Mouse (Mus musculus): ENCODE data around the gene Zxdc.

The Zxdc gene

DNA sequence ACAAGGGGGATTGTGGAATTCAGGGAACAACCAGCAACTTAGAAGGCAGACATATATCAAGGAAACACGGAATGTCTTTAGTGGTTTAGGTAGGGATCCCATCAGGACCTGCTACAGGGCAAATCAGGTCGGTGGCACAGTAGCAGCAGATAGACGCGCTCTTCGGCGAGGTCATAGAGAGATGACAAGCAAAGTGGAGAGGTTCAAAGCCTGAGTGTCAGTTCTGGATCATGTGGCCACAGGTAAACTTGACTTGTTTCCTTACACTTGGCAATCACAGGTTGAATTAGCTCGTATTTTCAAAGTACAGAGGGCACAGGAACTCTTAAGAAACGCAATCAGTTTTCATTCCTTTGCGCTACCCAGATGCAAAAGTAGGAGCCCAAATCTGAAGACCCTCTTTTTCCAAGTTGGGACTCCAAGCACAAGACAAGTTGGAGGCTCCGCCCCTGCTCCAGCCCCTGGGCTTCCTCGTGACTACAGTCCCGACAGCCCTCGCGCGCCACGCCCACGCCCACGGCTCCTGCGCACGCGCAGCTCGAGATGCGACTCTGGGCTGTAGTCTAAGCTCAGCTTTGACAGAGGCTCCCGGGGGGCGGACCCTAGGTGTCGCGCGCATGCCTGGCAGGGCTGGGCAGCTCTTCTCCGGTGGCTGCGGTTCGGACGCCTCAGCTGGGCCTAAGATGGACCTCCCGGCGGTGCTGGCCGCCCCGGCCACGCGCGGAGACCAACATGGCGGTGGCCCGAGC lies at the start of gene Zxdc:
Gene Zxdc, plus strand, starts transcription at position 517 of the 749 bp plus-strand sequence.
- peak; percentile 99 for DNase-seq (ENCODE audit: low read depth, low spot score)

DNA sequence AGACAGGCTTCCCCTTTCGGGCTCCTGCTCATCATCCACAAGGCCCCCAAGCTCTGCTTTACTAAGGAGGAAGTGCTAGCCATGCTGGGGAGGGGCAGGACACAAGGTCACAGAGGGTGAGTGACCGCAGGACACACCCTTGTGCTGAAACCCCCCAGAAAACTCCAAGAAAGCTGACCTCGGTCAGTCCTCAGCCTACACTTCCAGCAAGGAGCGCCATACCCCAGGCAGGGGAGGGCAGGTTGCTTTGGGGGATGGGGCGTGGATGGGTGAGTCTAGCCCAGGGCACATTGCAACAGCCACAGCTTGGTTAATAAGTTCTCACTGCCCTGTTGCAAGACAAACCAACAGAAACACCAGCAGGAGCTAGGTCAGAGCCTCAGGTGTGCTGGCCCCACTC lies 48.9 kb upstream of the Zxdc start:
- no peak for DNase-seq (ENCODE audit: low read depth, low spot score)

DNA sequence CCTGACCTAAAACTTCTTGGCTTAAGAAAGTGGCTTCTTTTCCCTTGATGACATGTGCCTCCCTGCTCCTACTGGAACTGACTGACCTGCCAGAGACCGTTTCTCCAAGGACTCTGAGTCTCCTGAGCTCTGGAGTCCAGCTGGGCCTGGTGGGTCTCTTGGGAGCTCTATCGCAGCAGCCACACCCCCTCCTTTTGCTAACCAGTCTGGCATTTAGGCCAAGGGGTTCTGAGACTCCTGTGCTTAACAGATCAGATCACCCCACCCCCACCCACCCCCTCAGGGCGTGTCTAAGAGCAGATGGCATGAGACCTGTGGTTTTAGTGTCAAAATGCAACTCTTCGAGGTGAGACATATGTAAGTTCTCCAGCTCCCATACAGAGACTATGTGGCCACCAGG lies 47.5 kb upstream of the Zxdc start:
- DNase-seq (ENCODE audit: low read depth, low spot score), result no peak

DNA sequence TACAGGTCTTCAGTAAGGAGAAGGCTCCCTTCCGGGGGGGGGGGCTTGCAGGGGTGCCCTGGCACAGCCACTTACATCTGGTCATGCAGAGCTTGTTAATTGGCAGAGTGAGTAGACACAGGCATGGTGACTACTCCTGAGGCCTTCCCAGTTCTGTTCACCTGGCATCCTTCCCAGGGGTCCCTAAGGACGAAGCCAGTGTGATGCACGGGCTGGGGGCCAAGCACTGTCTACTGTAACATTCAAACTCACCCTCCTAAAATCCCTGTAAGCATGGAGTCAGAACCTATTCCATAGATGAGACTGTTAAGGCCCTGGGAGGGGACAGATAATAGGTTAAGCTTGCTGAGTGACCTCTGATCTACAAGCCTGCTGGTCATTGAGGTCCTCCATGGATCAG lies 45.3 kb upstream of the Zxdc start:
- no peak for DNase-seq (ENCODE audit: low read depth, low spot score)

DNA sequence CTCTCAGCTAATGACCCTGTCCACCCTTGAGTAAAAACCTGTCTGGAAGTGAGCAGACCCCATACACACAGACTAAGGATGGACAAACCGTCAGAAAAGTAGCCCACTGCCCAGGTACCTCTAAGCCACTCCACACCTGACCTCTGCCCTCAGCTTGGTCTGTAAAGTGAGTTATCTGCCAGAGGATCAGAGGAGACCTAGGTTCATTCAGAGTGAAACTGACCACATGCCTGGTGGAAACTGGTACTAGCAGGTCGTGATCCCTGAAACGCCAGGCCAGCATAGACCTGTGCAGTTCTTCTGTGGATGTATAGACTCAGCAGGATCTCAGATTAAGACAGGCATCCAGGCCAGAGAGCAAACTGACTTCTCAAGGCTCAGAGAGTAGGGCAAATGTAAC lies 44.8 kb upstream of the Zxdc start:
- DNase-seq (ENCODE audit: low read depth, low spot score), result no peak

DNA sequence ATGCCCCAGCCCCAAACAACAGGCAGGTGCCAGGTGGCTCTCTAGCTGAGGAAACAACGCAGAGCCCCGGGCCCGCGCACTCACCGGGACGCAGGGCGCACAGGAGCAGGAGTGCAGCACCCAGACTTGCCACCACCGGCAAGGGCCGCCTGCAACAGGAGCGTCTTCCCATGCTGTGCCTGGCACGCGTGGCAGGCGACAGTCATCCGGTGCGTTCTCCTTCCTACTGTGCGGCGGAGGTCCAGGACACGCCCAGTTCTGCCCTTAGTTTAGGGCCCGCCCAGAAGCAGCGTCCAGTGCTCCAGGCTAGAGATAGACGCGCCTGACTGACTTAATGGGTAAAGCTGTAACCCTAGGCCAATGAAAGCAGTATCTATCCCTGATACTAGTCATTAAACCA lies 44.3 kb upstream of the Zxdc start, which contains the start of gene Chst13:
Gene Chst13, minus strand, starts transcription at position 195 of the 400 bp plus-strand sequence.
- peak; percentile 66 for DNase-seq (ENCODE audit: low read depth, low spot score)

DNA sequence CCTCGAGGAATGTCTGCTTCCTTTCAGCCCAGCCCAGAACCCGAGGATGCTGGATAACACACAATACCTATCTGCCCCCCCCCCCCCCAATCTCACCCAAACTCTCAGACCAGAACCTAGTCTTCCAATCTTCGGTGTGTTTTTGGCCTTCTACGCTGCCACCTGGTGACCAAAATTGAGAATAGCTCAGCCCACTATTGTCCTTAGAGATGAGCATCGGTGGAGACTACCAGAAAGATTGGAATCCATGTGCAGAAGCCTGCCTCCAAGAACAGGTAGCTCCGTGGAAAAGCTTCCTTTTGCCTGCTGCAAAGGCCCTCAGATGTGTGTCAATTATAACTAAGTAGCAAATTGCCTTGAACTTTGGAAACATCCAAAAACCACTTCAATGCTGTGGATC lies 41.6 kb upstream of the Zxdc start:
- DNase-seq (ENCODE audit: low read depth, low spot score), result peak; percentile 33

DNA sequence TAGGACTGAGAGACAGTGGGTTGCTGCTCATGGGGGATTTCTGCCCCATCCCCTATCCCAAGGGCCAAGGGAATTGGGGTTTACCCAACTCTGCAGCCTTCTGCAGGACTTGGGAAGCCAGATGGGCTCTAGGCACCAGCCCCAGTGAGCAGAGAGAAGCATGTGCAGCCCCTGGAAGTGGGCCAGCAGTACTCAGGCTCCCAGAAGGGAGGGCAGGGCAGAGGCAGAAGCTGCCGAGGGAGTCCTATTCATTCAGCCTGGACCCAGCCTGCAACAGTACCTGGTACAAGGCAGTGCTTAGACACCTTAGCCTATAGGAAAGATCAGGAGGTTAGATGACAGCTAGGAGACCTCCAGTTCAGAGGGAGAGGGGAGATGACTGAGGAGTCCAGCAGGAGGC lies 39.3 kb upstream of the Zxdc start:
- no peak for DNase-seq (ENCODE audit: low read depth, low spot score)

DNA sequence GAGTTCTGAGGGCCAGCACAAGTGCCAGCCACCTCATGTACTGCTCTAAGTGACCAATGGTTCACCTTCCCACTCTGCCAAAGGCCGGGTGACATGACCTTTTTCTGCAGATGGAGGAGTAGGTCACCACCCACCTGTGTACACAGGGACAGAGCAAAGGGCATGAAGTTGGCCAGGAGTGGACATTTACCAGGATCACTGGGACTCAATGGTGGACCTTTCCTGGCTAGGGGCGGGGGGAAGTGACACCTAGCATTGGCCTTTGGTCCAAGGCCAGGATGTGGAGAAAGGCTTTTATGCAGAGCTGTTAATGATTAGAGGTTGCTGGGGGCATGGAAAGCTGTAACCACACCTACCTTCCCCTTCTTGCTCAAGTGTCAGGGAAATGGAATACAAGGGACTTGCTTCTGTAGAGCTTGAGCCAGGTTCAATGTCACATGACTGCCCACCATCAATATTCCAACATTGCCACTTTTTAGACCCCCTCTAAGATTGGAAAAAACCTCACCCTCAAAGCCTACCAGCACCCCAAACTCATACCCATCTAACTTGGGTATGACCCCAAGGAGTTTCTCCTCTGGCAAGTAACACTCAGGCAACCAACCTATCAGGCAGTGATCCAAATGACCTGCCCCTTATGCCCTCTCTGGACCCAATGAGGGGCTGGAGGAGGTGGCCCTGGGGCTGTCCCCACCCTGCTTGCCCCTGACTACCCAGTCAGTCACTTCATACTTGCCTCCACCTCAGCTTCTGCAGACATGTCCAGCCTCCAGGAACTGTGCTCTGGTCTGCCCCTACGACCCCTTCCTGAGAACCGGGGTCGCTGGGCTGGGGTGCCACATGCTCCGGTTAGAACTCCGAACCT lies 36.5 kb upstream of the Zxdc start, which contains the start of gene Uroc1:
Gene Uroc1, plus strand, starts transcription at position 724 of the 865 bp plus-strand sequence.
- DNase-seq (ENCODE audit: low read depth, low spot score), result no peak

DNA sequence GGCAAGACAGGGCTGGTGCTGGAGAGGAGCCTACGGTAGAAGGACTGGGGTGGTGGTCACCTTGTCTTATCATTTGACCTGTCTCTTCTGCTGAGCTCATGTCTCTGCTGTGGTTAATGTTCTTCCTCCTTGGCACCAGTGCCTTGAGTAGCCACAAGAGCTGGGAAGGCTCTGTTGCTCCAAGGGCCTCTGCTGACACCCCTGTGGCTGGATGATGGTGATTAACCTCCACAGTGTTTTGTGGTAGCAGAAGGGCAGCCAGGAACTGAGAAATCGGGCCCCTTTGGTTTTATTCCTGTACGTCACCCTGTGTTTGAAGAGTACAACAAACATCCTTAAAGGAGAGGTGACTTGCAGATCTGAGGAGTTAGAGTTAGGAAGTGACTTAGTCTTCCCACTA lies 35.0 kb upstream of the Zxdc start:
- DNase-seq (ENCODE audit: low read depth, low spot score), result no peak

DNA sequence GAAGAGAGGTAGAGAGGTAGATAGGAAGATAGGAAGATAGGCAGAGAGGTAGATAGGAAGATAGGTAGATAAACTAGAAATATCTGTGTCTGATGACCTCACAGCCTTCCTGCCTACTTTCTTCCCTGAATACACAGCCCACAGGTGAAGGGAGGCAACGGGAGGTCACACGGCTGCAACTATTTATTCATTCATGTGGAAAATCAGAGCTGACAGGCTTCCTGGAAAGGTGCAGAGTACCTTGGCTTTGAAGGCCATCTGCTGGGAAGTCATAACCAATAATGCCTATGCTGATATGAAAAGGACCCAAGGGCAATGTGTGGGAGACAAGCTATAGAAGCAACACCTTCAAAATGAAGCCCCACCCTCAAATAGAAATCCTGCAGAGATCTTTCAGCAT lies 26.9 kb upstream of the Zxdc start:
- no peak for DNase-seq (ENCODE audit: low read depth, low spot score)

DNA sequence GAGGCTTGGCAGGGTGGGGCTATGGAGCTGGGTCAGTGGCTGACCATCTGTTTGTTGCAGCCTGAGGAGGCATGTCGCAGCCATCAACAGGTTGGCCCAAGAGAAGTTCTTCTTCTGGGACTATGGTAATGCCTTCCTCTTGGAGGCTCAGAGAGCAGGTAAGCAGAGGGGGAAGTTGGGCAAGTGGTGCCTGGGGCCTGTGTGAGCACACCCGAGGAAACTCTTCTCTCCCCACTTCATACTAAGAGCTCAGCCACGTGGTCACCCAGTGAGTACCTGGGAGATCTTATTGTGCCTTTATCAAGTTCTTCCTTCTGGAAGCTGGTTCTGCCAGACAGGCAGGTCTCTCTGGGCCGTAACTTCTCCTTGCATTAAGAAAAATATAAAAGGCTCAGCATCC lies 22.1 kb upstream of the Zxdc start:
- no peak for DNase-seq (ENCODE audit: low read depth, low spot score)

DNA sequence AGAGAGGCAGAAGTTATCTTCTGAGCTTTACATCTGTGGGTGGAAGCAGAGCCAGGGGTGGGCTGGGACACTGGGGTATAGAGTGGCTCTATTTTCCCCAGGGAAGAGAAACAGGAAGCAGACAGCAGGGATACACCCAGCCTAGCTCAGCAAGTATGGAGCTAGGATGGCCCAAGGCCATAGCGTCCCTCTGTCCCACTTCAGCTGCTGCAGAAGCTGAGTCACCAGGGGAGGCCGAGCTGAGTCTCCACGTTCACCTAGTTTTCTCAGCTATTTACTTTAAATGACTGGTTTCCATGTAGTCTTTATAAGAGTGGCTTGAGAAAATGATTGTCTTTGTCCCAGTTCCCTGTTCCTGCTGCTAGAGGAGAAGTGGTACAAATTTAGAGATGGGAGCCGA lies 20.8 kb upstream of the Zxdc start:
- no peak for DNase-seq (ENCODE audit: low read depth, low spot score)

DNA sequence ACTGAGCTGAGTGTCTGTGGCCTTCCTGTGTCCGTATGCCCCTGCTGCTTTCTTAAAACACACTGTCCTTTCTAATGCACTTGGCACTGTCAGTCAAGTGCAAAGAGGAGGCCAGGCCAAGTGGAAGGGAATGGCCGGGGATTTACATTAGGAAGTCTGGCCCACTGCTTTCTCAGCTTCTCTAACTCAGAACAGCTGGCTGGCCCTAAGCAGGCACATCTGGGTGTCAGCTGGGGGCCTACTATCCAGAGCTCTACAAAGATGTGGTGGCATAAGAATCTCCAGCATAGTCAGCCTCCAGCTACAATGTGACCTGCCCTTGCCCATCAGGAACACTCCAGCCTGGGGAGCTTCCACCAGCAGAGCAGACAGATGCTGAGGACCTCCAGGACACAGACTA lies 19.3 kb upstream of the Zxdc start:
- DNase-seq (ENCODE audit: low read depth, low spot score), result no peak

DNA sequence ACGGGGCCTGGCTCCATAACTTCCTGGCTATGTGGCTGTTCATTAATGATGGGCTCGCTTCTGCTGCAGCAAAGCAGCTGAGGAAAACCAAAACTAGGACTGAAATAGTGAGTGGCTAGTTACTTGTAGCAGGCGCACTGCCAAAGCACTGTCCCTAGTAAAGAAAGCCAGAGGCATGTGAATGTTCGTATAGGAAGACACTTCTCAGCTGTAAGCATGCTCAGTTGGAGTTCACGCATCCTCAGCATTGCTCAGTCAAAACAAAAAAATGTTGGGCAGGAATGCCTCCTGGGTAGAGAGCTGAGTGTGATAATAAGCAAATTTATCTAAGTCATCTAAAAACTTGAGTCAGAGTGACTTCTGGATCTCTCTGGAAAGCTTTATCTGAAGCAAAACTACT lies 11.2 kb upstream of the Zxdc start:
- no peak for DNase-seq (ENCODE audit: low read depth, low spot score)

DNA sequence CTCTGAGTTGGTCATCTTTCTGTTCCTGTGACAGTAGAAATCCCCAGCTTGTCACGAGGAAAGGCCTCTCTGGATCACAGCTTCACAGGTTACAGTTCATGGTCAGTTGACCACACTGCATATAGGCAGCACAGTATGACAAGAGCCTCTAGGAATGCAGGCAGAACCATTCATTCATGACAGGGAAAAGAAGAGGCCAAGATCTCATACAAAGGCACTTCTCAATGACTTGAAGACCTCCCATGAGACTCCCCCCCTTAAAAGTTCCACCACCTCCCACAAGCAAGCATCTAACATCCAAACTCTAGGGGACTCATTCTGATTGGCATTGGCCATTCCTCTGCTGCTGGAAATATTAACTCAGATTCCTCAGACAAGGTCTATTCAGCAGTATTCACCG lies 9.8 kb upstream of the Zxdc start:
- DNase-seq (ENCODE audit: low read depth, low spot score), result no peak

DNA sequence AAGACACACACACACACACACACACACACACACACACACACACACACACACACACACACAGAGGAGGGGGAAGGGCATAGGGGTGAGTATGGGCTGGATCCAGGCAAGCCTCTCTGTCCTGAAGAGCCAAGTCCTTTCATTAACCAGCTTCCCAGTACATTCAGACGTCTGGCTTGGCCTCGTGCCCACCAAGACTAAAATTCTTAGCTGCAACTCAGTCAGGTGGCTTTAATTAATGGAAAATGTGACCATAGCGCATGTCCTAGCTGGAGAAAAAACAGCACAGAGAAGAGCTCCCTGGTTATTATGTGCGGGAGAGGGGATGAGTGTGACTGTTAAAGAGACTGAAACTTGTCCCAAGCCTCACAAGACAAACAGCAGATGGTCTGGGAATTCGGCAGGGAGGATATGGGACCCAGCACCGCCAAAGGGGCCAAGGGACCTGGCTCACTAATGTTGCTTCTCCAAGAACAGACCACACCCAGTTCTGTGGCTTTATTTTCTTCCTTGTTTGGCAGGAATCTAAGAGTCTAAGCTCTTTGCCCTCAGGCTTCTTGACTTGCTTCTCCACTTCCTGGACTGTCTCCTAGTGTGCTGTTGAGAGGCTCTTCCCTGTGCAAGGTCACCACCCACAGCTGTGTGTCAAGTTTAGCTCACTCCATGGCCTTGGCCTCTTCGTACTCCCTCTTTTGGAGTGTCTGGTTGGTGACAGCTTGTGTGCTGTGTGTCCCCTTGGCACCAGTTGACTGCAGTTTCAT lies 9.1 kb upstream of the Zxdc start:
- DNase-seq (ENCODE audit: low read depth, low spot score), result peak; percentile 66

DNA sequence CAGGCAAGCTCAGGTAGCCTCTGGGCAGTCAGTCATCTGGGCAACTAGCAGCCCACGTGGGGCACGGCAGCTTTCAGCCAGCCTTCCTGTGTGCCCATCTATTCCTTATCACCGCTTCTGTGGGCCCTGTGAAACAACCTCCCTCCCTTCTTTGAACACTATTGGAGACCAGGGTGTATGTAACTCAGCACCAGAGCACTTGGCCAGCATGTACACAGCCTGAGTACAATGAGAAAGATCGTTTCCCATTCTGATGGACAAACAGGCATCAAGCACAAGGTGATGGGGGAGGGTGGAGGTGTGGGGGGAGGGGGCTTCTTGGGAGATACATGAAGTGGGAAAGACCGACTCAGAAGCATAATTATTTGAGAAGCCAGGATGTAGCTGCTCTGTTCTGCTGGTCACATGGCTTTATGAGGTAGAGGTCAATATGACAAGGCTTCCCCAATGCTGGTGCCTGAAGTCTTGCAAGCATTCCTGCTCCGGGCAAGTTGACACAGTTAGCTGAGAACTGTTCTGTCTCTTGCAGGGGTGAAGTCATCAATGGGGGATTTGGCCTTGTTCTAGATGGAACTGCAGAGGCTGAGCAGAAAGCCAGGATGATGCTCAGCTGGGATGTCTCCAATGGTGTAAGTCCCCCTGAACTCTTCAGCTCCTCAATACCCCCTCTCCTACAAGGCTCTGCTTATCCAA lies 8.2 kb upstream of the Zxdc start:
- peak; percentile 41 for DNase-seq (ENCODE audit: low read depth, low spot score)

DNA sequence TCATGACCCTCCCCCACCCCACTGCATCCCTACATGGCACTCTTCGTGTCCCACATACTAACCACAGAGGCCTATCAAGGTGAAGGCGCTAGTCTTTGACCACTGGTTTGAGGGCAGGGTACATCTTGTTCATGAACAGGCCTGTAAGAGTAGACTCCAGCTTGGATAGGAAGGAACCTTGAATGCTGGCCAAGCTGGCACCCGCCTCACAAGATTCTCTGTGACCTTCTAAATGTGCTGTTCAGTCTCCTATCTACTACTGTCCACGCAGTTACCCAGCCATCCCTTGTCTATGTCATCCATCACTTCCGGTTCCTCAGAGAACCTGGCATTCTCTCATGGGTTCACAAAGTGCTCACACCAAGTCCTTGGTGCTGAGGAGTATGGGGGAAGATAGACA lies 6.0 kb upstream of the Zxdc start:
- DNase-seq (ENCODE audit: low read depth, low spot score), result no peak

DNA sequence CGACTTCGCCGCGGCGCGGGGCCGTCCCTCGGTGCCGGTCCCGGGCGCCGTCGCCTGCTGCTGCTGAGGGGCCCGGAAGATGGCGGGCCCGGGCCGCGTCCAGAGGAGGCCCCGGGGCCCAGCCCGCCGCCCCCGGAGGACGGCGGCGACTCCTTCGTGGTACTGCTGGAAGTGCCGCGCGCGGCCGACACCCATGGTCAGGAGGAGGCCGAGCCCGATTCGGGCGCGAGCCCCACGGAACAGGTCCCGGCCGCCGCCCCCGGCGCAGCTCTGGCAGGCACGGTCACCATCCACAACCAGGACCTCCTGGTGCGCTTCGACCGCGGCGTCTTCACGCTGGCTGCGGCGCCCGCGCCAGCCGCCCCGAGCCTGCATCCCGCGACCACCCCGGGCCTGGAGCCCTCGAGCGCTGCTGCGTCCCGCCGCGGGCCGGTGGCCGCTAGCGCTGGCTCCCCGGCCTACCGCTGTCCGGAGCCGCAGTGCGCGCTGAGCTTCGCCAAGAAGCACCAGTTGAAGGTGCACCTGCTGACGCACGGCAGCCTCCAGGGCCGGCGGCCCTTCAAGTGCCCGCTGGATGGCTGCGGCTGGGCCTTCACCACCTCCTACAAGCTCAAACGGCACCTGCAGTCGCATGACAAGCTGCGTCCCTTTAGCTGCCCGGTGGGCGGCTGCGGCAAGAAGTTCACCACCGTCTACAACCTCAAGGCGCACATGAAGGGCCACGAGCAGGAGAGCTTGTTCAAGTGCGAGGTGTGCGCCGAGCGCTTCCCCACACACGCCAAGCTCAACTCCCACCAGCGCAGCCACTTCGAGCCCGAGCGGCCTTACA lies 647 bp downstream of the Zxdc start:
- DNase-seq (ENCODE audit: low read depth, low spot score), result peak; percentile 58

DNA sequence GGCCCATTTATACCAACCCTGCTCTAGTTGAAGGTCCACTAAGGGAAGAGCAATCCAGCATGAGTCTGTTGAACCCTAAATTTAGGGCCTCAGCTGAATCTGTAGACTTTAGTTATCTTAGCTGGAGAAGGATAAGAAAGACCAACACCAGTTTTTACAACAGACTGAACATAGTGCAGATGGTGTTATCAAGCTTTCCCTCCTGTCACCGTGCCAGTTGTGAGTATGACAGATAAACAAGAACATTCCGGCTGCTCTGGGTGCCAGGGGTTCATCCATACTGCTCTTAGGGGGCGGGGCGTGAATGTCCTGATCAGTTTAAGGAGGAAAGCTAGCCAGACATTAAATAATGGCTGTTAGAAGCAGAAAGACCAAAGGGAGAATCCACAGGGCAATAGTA lies 5.4 kb downstream of the Zxdc start:
- DNase-seq (ENCODE audit: low read depth, low spot score), result no peak

Data from ES-CJ7 (cell line).